ENCODE assay signal across 18 mouse cellular contexts in the genomic region with DNA sequence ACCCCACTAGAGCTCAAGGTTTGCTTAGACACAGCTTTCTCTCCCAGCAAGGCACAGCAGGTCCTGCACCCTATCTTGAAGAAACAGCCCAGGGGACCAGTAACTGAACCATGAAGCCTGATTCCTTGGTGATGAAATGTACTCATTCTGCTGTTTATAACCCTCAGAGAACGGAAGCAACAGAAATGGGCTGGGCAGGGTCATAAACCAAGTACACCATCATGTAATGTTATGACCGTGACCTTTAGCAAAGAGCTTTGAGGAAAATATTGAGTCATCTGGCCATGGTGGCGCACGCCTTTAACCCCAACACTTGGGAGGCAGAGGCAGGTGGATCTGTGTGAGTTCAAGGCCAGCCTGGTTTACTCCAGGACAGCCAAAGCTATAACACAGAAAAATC. TPM values are rescaled to one million over a fixed set of nuclear protein-coding genes. Genes with fewer than 3 reads are reported as not detected.
DNase-seq lines count a peak whose midpoint lies in the region; ATAC-seq and TF ChIP-seq lines count a peak whose summit lies in the region.
"Had no signal": no experiment of that assay in that cellular context is flagged by ENCODE, and none has a peak within 500 bp of the region (broad histone marks: within the 10 kb centered on the region; RNA-seq: fewer than 3 reads in every experiment).

No protein-coding gene starts in this region.

- no peak for ATAC-seq in forebrain, embryonic 15.5 days (replicated peaks)
- ATAC-seq in intestine, postnatal 0 days: peak; percentile 96
- no peak for ATAC-seq in neural tube, embryonic 14.5 days (ENCODE audit: low read depth)

- H3K4me3 ChIP-seq in layer of hippocampus, adult 2 months: no peak overlapping the region
- H3K4me3 ChIP-seq in forebrain, embryonic 15.5 days: no peak overlapping the region
- H3K4me3 ChIP-seq in intestine, postnatal 0 days (ENCODE audit: low read depth, low read length): no peak overlapping the region
- no peak overlapping the region for H3K4me3 ChIP-seq in neural tube, embryonic 14.5 days (ENCODE audit: low read depth, low read length)
- H3K4me3 ChIP-seq: embryonic facial prominence, embryonic 15.5 days; gastrocnemius, adult 2 months; limb, embryonic 13.5 days had no signal

- H3K27me3 ChIP-seq in forebrain, embryonic 15.5 days: no peaks in the 10 kb centered on the region
- no peaks in the 10 kb centered on the region for H3K27me3 ChIP-seq in intestine, postnatal 0 days (replicated peaks; ENCODE audit: control insufficient read depth, insufficient read depth, low read length)
- H3K27me3 ChIP-seq in neural tube, embryonic 14.5 days (ENCODE audit: control insufficient read depth, insufficient read depth, low read length): no peaks in the 10 kb centered on the region
- H3K27me3 ChIP-seq: embryonic facial prominence, embryonic 15.5 days; limb, embryonic 13.5 days had no signal

- DNase-seq in layer of hippocampus, adult 2 months (ENCODE audit: low spot score in 2 of 2): no peak
- no peak for DNase-seq in layer of hippocampus, adult 9-11 months
- no peak for DNase-seq in thymus, postnatal 14 days
- no peak for DNase-seq in layer of hippocampus, adult 18-20 months (ENCODE audit: low spot score in 2 of 2)
- no peak for DNase-seq in embryo, embryonic 10.5 days (ENCODE audit: low spot score)
- DNase-seq: cerebellum, postnatal 14 days; gastrocnemius, adult 2 months; kidney, postnatal 14 days; lung, postnatal 10 days; thymus, postnatal 4 days had no signal

- TF ChIP-seq CTCF in layer of hippocampus, adult 2 months (conservative IDR thresholded peaks at IDR 0.05): no peak
- no peak for TF ChIP-seq CTCF in intestine, postnatal 0 days (IDR thresholded peaks at IDR 0.05; ENCODE audit: low read depth)

- peak overlapping the region; percentile 89 for H3K27ac ChIP-seq in layer of hippocampus, adult 2 months
- peak overlapping the region; percentile 95 for H3K27ac ChIP-seq in forebrain, embryonic 15.5 days (replicated peaks)
- H3K27ac ChIP-seq in intestine, postnatal 0 days (ENCODE audit: low read depth, low read length): no peak overlapping the region; the same call in 1 of the 2 replicates
- peak overlapping the region; percentile 84 for H3K27ac ChIP-seq in neural tube, embryonic 14.5 days (ENCODE audit: low read depth, low read length)
- H3K27ac ChIP-seq: embryonic facial prominence, embryonic 15.5 days; gastrocnemius, adult 2 months; limb, embryonic 13.5 days had no signal

- no peak overlapping the region for H3K4me2 ChIP-seq in forebrain, embryonic 15.5 days (replicated peaks)
- H3K4me2 ChIP-seq in intestine, postnatal 0 days (replicated peaks; ENCODE audit: low read depth): no peak overlapping the region
- H3K4me2 ChIP-seq in neural tube, embryonic 14.5 days (ENCODE audit: low read depth, low read length): no peak overlapping the region
- H3K4me2 ChIP-seq: embryonic facial prominence, embryonic 15.5 days; limb, embryonic 13.5 days had no signal

- H3K9ac ChIP-seq in forebrain, embryonic 15.5 days (replicated peaks): no peak overlapping the region
- no peak overlapping the region for H3K9ac ChIP-seq in intestine, postnatal 0 days (ENCODE audit: low read depth, low read length)
- H3K9ac ChIP-seq in neural tube, embryonic 14.5 days (replicated peaks; ENCODE audit: low read depth, low read length): no peak overlapping the region
- H3K9ac ChIP-seq: embryonic facial prominence, embryonic 15.5 days; limb, embryonic 13.5 days had no signal

- H3K36me3 ChIP-seq in forebrain, embryonic 15.5 days: peaks cover 4% of the 10 kb centered on the region; the same call in 1 of the 2 replicates
- H3K36me3 ChIP-seq in intestine, postnatal 0 days (ENCODE audit: control insufficient read depth, insufficient read depth): peaks cover 5% of the 10 kb centered on the region; the same call in 1 of the 2 replicates
- H3K36me3 ChIP-seq in neural tube, embryonic 14.5 days (ENCODE audit: control insufficient read depth, insufficient read depth, low read length): no peaks in the 10 kb centered on the region
- H3K36me3 ChIP-seq: embryonic facial prominence, embryonic 15.5 days; limb, embryonic 13.5 days had no signal

- no peaks in the 10 kb centered on the region for H3K9me3 ChIP-seq in forebrain, embryonic 15.5 days
- no peaks in the 10 kb centered on the region for H3K9me3 ChIP-seq in intestine, postnatal 0 days (ENCODE audit: control insufficient read depth)
- no peaks in the 10 kb centered on the region for H3K9me3 ChIP-seq in neural tube, embryonic 14.5 days (ENCODE audit: control insufficient read depth, low read length)
- H3K9me3 ChIP-seq: embryonic facial prominence, embryonic 15.5 days; limb, embryonic 13.5 days had no signal

- 95% methylated on average over 4 of the region's 4 CpGs for WGBS in forebrain, embryonic 15.5 days
- WGBS in intestine, postnatal 0 days: 31% methylated on average over 4 of the region's 4 CpGs
- 76% methylated on average over 4 of the region's 4 CpGs for WGBS in neural tube, embryonic 14.5 days

- H3K4me1 ChIP-seq in forebrain, embryonic 15.5 days: peaks cover 49% of the 10 kb centered on the region
- H3K4me1 ChIP-seq in intestine, postnatal 0 days (replicated peaks; ENCODE audit: control insufficient read depth, insufficient read depth, low read length): no peaks in the 10 kb centered on the region
- H3K4me1 ChIP-seq in neural tube, embryonic 14.5 days (ENCODE audit: control insufficient read depth, insufficient read depth, low read length): 0 out of 2 replicates have a peak, but pooled peaks cover 8% of the 10 kb centered on the region
- H3K4me1 ChIP-seq: embryonic facial prominence, embryonic 15.5 days; limb, embryonic 13.5 days had no signal

RNA-seq across cellular contexts. Expression of a gene that starts 23.1 kb away (rescaled TPM):
- total RNA-seq in layer of hippocampus, adult 2 months (2021): 10 to 100 TPM; 26.4 to 26.8 TPM
- polyA plus RNA-seq in forebrain, embryonic 15.5 days (2015; fragmentation: Nextera tagmentation; extraction: Ambion mirVana): 25.9 and 26.3 TPM in 2 replicates
- polyA plus RNA-seq in intestine, postnatal 0 days (2015; fragmentation: Nextera tagmentation; extraction: Ambion mirVana): 36.5 and 44.3 TPM in 2 replicates
- polyA plus RNA-seq in neural tube, embryonic 14.5 days (2014; fragmentation: Nextera tagmentation; extraction: Ambion mirVana): 13.0 and 15.4 TPM in 2 replicates
- 10 to 100 TPM; 23.7 to 25.7 TPM for total RNA-seq in layer of hippocampus, adult 18-20 months (2021)
- polyA plus RNA-seq: C2C12 had no signal

RNA-seq across cellular contexts. Expression of a gene that starts 36.9 kb away (rescaled TPM):
- 10 to 100 TPM; 56.7 to 57.2 TPM for total RNA-seq in layer of hippocampus, adult 2 months (2021)
- 40.9 and 41.0 TPM in 2 replicates for polyA plus RNA-seq in forebrain, embryonic 15.5 days (2015; fragmentation: Nextera tagmentation; extraction: Ambion mirVana)
- polyA plus RNA-seq in intestine, postnatal 0 days (2015; fragmentation: Nextera tagmentation; extraction: Ambion mirVana): 24.4 TPM in 2 replicates
- polyA plus RNA-seq in neural tube, embryonic 14.5 days (2014; fragmentation: Nextera tagmentation; extraction: Ambion mirVana): 48.3 and 48.4 TPM in 2 replicates
- 10 to 100 TPM; 52.6 to 53.3 TPM for total RNA-seq in layer of hippocampus, adult 18-20 months (2021)

RNA-seq across cellular contexts. Expression of a gene that starts 43.9 kb away (rescaled TPM):
- under 1 TPM in 1 of 2 experiments, not detected in 1; 0.12 TPM for total RNA-seq in layer of hippocampus, adult 2 months (2021)
- polyA plus RNA-seq in forebrain, embryonic 15.5 days (2015; fragmentation: Nextera tagmentation; extraction: Ambion mirVana): not detected in 2 replicates
- not detected in 2 replicates for polyA plus RNA-seq in intestine, postnatal 0 days (2015; fragmentation: Nextera tagmentation; extraction: Ambion mirVana)
- 0.06 and 0.07 TPM in 2 replicates for polyA plus RNA-seq in neural tube, embryonic 14.5 days (2014; fragmentation: Nextera tagmentation; extraction: Ambion mirVana)
- total RNA-seq in layer of hippocampus, adult 18-20 months (2021): not detected
- total RNA-seq: gastrocnemius, adult 2 months had no signal
- polyA plus RNA-seq: C2C12; heart, embryonic 16.5 days; spleen, adult 2 months had no signal
